Mouse (Mus musculus) small intestine, adult 2 months (tissue): ENCODE results near the gene Pde9a. TPM values are rescaled to one million over a fixed set of nuclear protein-coding genes. Genes with fewer than 3 reads are reported as not detected.
A peak's percentile ranks its signal among the peaks of the same experiment; 100 is the strongest.

Source experiments
- H3K27ac ChIP-seq: fragments of 200-500 bp; 2 replicates; pipeline ENCODE4 v1.5.1; 2012; ENCODE audit warnings: low read depth, low read length, control low read depth, inconsistent platforms; ENCODE audit not compliant: insufficient read depth
- H3K27me3 ChIP-seq: fragments of 200-500 bp; 2 replicates; pipeline ENCODE4 v1.6.1; 2012; ENCODE audit warnings: mild to moderate bottlenecking, moderate library complexity, low read length, inconsistent platforms; ENCODE audit not compliant: control insufficient read depth, insufficient read depth
- H3K36me3 ChIP-seq: fragments of 200-500 bp; 2 replicates; pipeline ENCODE4 v1.6.1; 2012; ENCODE audit warnings: mild to moderate bottlenecking, low read length, control low read depth, inconsistent platforms; ENCODE audit not compliant: control insufficient read depth, insufficient read depth
- H3K4me1 ChIP-seq: fragments of 200-500 bp; 2 replicates; pipeline ENCODE4 v1.6.1; 2012; ENCODE audit warnings: low read length, inconsistent platforms, mixed read lengths; ENCODE audit not compliant: control insufficient read depth, insufficient read depth, insufficient read length
- H3K4me3 ChIP-seq: fragments of 200-500 bp; 2 replicates; pipeline ENCODE4 v1.5.1; 2012; ENCODE audit warnings: low read depth, mild to moderate bottlenecking, control low read depth, inconsistent platforms, low read length, moderate library complexity
- CTCF ChIP-seq: fragments of 200-500 bp; IDR thresholded peaks from 2 replicates; pipeline ENCODE4 v1.5.1; 2012; ENCODE audit warnings: low read depth, mild to moderate bottlenecking, control low read depth, inconsistent platforms, low read length, moderate library complexity, mixed read lengths; ENCODE audit not compliant: insufficient replicate concordance, insufficient read length; ENCODE audit errors: extremely low read depth
- POLR2A ChIP-seq: fragments of 200-500 bp; IDR thresholded peaks from 2 replicates; pipeline ENCODE4 v1.6.1; 2012; ENCODE audit warnings: low read depth, mild to moderate bottlenecking, control low read depth, inconsistent platforms, low read length, moderate library complexity
- WGBS: fragments of 180-500 bp; shearing (Covaris S2); methylation state at CpG from one replicate; pipeline ENCODE4 v1.1.7; 2018; 5-methylcytosine and 5-hydroxymethylcytosine counted together
- polyA plus RNA-seq: library from polyadenylated mRNA; depleted of rRNA; stranded (reverse); fragments of >200 nt; gene quantifications from 2 replicates; pipeline ENCODE4 v1.2.3, GENCODE M21; 2012

The Pde9a gene
- polyA plus RNA-seq, 1 experiment = 394 TPM

- Histone ChIP-seq H3K4me1 (peaks cover 27% of the 10 kb centered on the region), H3K27me3 (no peaks in the 10 kb centered on the region), H3K36me3 (peaks cover 12% of the 10 kb centered on the region), H3K4me3 (peak overlapping the region; percentile 77), H3K27ac (peak overlapping the region; percentile 95)
- WGBS = 16% methylated on average over 13 of the region's 13 CpGs
- TF ChIP-seq CTCF = no peak
- no peak for TF ChIP-seq POLR2A
Measured at GRCm38 (mm10) chr17:31433401-31433928, 47.5 kb downstream of the Pde9a start.

- H3K4me1 ChIP-seq = peaks cover 27% of the 10 kb centered on the region
- peak overlapping the region; percentile 77 for H3K4me3 ChIP-seq
- no peaks in the 10 kb centered on the region for H3K27me3 ChIP-seq
- TF ChIP-seq POLR2A (no peak), CTCF (no peak)
- peak overlapping the region; percentile 95 for H3K27ac ChIP-seq
- peaks cover 12% of the 10 kb centered on the region for H3K36me3 ChIP-seq
- WGBS = 10% methylated on average over 16 of the region's 16 CpGs
Measured at GRCm38 (mm10) chr17:31433978-31434797, 48.2 kb downstream of the Pde9a start.

GRCm38 (mm10) chr17:31434825-31435325 is 48.9 kb downstream of the Pde9a start:
- peaks cover 27% of the 10 kb centered on the region for H3K4me1 ChIP-seq
- peaks cover 11% of the 10 kb centered on the region; the same call in 1 of the 2 replicates for H3K36me3 ChIP-seq
- 40% methylated on average over 8 of the region's 8 CpGs for WGBS
- H3K4me3 ChIP-seq = peak overlapping the region; percentile 77
- peak overlapping the region; percentile 95 for H3K27ac ChIP-seq
- TF ChIP-seq POLR2A (no peak), CTCF (no peak)
- H3K27me3 ChIP-seq = no peaks in the 10 kb centered on the region

- Histone ChIP-seq H3K27me3 (no peaks in the 10 kb centered on the region), H3K36me3 (peaks cover 13% of the 10 kb centered on the region; the same call in 1 of the 2 replicates), H3K27ac (peak overlapping the region; percentile 31), H3K4me1 (peaks cover 29% of the 10 kb centered on the region), H3K4me3 (no peak overlapping the region)
- TF ChIP-seq POLR2A (no peak), CTCF (no peak)
- WGBS = 79% methylated on average over 13 of the region's 13 CpGs
Measured at GRCm38 (mm10) chr17:31435934-31436813, 50.2 kb downstream of the Pde9a start.

- Histone ChIP-seq H3K27me3 (no peaks in the 10 kb centered on the region), H3K4me1 (peaks cover 29% of the 10 kb centered on the region), H3K27ac (no peak overlapping the region), H3K4me3 (no peak overlapping the region), H3K36me3 (peaks cover 13% of the 10 kb centered on the region; the same call in 1 of the 2 replicates)
- no peak for TF ChIP-seq POLR2A
- no peak for TF ChIP-seq CTCF
- WGBS = 33% methylated on average over 5 of the region's 5 CpGs
Measured at GRCm38 (mm10) chr17:31436814-31437406, 50.9 kb downstream of the Pde9a start.

GRCm38 (mm10) chr17:31437482-31437881 is 51.5 kb downstream of the Pde9a start:
- Histone ChIP-seq H3K36me3 (peaks cover 13% of the 10 kb centered on the region; the same call in 1 of the 2 replicates), H3K4me3 (no peak overlapping the region), H3K27me3 (no peaks in the 10 kb centered on the region), H3K27ac (peak overlapping the region; percentile 38; the same call in 1 of the 2 replicates), H3K4me1 (peaks cover 25% of the 10 kb centered on the region)
- TF ChIP-seq POLR2A (no peak), CTCF (no peak)
- 45% methylated on average over 9 of the region's 9 CpGs for WGBS
